Mouse (Mus musculus) liver, adult 2 months (tissue): ENCODE results near the gene 4930444G20Rik. TPM values are rescaled to one million over a fixed set of nuclear protein-coding genes. Genes with fewer than 3 reads are reported as not detected.
"Not testable (repeated sequence)": the region's sequence is repeated elsewhere in the genome, so short reads cannot be mapped to it uniquely, and the experiment has no call there.

ENCODE experiments used
- DNase-seq: peaks from one replicate; pipeline ENCODE4 v3.0.0-alpha.2; 2011; ENCODE audit warnings: low read depth, low spot score; ENCODE audit errors: extremely low read depth
- H3K27ac ChIP-seq: fragments of 200-500 bp; replicated peaks from 2 replicates; pipeline ENCODE4 v1.5.1; 2012; ENCODE audit warnings: low read depth, mild to moderate bottlenecking, control low read depth, inconsistent platforms, low read length; ENCODE audit not compliant: insufficient read depth
- H3K27me3 ChIP-seq: fragments of 200-500 bp; 2 replicates; pipeline ENCODE4 v1.6.1; 2012; ENCODE audit warnings: mild to moderate bottlenecking, moderate library complexity, low read length, inconsistent platforms; ENCODE audit not compliant: control insufficient read depth, insufficient read depth
- H3K36me3 ChIP-seq: fragments of 200-500 bp; 2 replicates; pipeline ENCODE4 v1.6.1; 2012; ENCODE audit warnings: low read length, inconsistent platforms; ENCODE audit not compliant: control insufficient read depth, insufficient read depth
- H3K4me1 ChIP-seq: fragments of 200-500 bp; 2 replicates; pipeline ENCODE4 v1.6.1; 2011; ENCODE audit warnings: low read length; ENCODE audit not compliant: control insufficient read depth, insufficient read depth
- H3K4me3 ChIP-seq: fragments of 200-500 bp; 2 replicates; pipeline ENCODE4 v1.5.1; 2011; ENCODE audit warnings: low read depth, mild to moderate bottlenecking, control low read depth, low read length, moderate library complexity; ENCODE audit not compliant: insufficient read depth
- H3K79me2 ChIP-seq: fragments of 200-500 bp; 2 replicates; pipeline ENCODE4 v1.6.1; 2012; ENCODE audit warnings: inconsistent platforms, mild to moderate bottlenecking, low read length, moderate library complexity; ENCODE audit not compliant: control insufficient read depth, insufficient read depth
- H3K9ac ChIP-seq: fragments of 200-500 bp; 2 replicates; pipeline ENCODE4 v1.6.1; 2012; ENCODE audit warnings: low read depth, mild to moderate bottlenecking, control low read depth, inconsistent platforms, low read length
- CTCF ChIP-seq: fragments of 200-500 bp; IDR thresholded peaks from 2 replicates; pipeline ENCODE4 v1.5.1; 2011; ENCODE audit warnings: low read depth, low read length, control low read depth
- POLR2A ChIP-seq: fragments of 200-500 bp; IDR thresholded peaks from 2 replicates; pipeline ENCODE4 v1.6.1; 2011; ENCODE audit warnings: low read length, control low read depth; ENCODE audit not compliant: insufficient read depth; ENCODE audit errors: extremely low read depth
- WGBS: fragments of 180-500 bp; shearing (Covaris S2); methylation state at CpG from one replicate; pipeline ENCODE4 v1.1.7; 2018; 5-methylcytosine and 5-hydroxymethylcytosine counted together
- polyA plus RNA-seq: library from polyadenylated mRNA; depleted of rRNA; stranded (reverse); fragments of >200 nt; gene quantifications from 2 replicates; pipeline ENCODE4 v1.2.3, GENCODE M21; 2012; rRNA removed
- total RNA-seq: library from RNA; depleted of rRNA; stranded (reverse); fragments of >200 nt; gene quantifications from 2 replicates; pipeline ENCODE4 v1.2.3, GENCODE M21; 2014; rRNA removed

4930444G20Rik gene
- not detected in 2 replicates for total RNA-seq
- polyA plus RNA-seq = not detected in 2 replicates

- not testable (repeated sequence) for DNase-seq, H3K79me2 ChIP-seq
- 92% methylated on average over 7 of the region's 7 CpGs for WGBS
These were observed at the start of gene 4930444G20Rik for GRCm38 (mm10) chr10:22067979-22068378. TSS of gene 4930444G20Rik (minus strand) at chr10:22068079.

GRCm38 (mm10) chr10:22074531-22074930 lies 6.7 kb upstream of the 4930444G20Rik start:
- H3K79me2 ChIP-seq = no peaks in the 10 kb centered on the region
- WGBS = 81% methylated on average over 2 of the region's 2 CpGs
- TF ChIP-seq CTCF (no peak), POLR2A (no peak)
- no peak overlapping the region for H3K9ac ChIP-seq
- no peak overlapping the region for H3K4me3 ChIP-seq
- no peaks in the 10 kb centered on the region for H3K27me3 ChIP-seq
- no peaks in the 10 kb centered on the region for H3K4me1 ChIP-seq
- no peak for DNase-seq
- H3K27ac ChIP-seq = no peak overlapping the region
- no peaks in the 10 kb centered on the region for H3K36me3 ChIP-seq

More at GRCm38 (mm10) chr10:22067979-22068378, at the start of gene 4930444G20Rik:
- H3K4me1 ChIP-seq, H3K27ac ChIP-seq, H3K4me3 ChIP-seq, H3K9ac ChIP-seq, H3K36me3 ChIP-seq, H3K27me3 ChIP-seq: not testable (repeated sequence)

- Histone ChIP-seq H3K4me1 (no peaks in the 10 kb centered on the region), H3K27ac (no peak overlapping the region), H3K27me3 (no peaks in the 10 kb centered on the region), H3K4me3 (no peak overlapping the region), H3K36me3 (no peaks in the 10 kb centered on the region), H3K9ac (no peak overlapping the region), H3K79me2 (no peaks in the 10 kb centered on the region)
- TF ChIP-seq POLR2A = no peak
- peak; percentile 42; the same call in 1 of the 2 replicates for TF ChIP-seq CTCF
- WGBS = 64% methylated on average over 2 of the region's 2 CpGs
- peak; percentile 28 for DNase-seq
These were observed 4.9 kb upstream of the 4930444G20Rik start for GRCm38 (mm10) chr10:22072739-22073138.

- Histone ChIP-seq H3K9ac (no peak overlapping the region), H3K27me3 (no peaks in the 10 kb centered on the region), H3K4me1 (no peaks in the 10 kb centered on the region), H3K79me2 (no peaks in the 10 kb centered on the region), H3K36me3 (no peaks in the 10 kb centered on the region), H3K4me3 (no peak overlapping the region), H3K27ac (no peak overlapping the region)
- 65% methylated on average over 4 of the region's 4 CpGs for WGBS
- no peak for DNase-seq
- TF ChIP-seq POLR2A = no peak
- no peak for TF ChIP-seq CTCF
These were observed 2.7 kb upstream of the 4930444G20Rik start for GRCm38 (mm10) chr10:22070576-22070975.

GRCm38 (mm10) chr10:22070168-22070567 lies 2.3 kb upstream of the 4930444G20Rik start:
- DNase-seq = peak; percentile 8
- H3K36me3 ChIP-seq = no peaks in the 10 kb centered on the region
- H3K27me3 ChIP-seq = no peaks in the 10 kb centered on the region
- WGBS = 94% methylated on average over 2 of the region's 2 CpGs
- H3K4me1 ChIP-seq = no peaks in the 10 kb centered on the region
- H3K79me2 ChIP-seq = no peaks in the 10 kb centered on the region
- no peak overlapping the region for H3K9ac ChIP-seq
- no peak overlapping the region for H3K4me3 ChIP-seq
- TF ChIP-seq POLR2A = no peak
- TF ChIP-seq CTCF = no peak
- no peak overlapping the region for H3K27ac ChIP-seq

GRCm38 (mm10) chr10:22059415-22059814 lies 8.5 kb downstream of the 4930444G20Rik start:
- no peaks in the 10 kb centered on the region for H3K4me1 ChIP-seq
- no peaks in the 10 kb centered on the region for H3K36me3 ChIP-seq
- no peak for DNase-seq
- no peak overlapping the region for H3K27ac ChIP-seq
- no peaks in the 10 kb centered on the region for H3K27me3 ChIP-seq
- no peaks in the 10 kb centered on the region for H3K79me2 ChIP-seq
- 88% methylated on average over 2 of the region's 2 CpGs for whole genome bisulfite sequencing
- TF ChIP-seq CTCF (no peak), POLR2A (no peak)
- H3K9ac ChIP-seq = no peak overlapping the region
- H3K4me3 ChIP-seq = no peak overlapping the region
